Mouse (Mus musculus) embryo, embryonic 9.5 days (tissue): Measurements from ENCODE around the gene Gm21762.
"Not testable (repeated sequence)": the region's sequence is repeated elsewhere in the genome, so short reads cannot be mapped to it uniquely, and the experiment has no call there.

Experiments
- DNase-seq: peaks from one replicate; pipeline ENCODE4 v3.0.0-alpha.2; 2017; ENCODE audit errors: extremely low spot score

Gm21762 gene

DNA sequence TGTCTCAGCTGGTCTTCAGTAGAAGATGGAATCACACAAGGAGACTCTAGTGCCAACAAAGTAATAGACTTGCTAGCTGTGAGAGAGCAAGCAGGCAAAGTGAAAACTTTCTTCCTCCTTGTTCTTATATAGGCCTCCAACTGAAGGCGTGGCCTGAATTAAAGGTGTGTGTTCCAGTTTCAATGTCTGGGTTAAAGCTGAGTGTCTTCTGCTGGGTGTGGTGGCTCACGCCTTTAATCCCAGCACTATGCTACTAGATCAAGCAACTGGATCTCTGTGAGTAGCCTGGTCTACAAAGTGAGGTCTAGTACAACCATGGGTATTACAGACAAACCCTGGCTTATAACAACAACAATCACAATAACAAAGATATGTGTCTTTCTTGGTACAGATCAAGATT, at the start of gene Gm21762:
TSS of gene Gm21762 (minus strand) at position 101 of the 400 bp plus-strand sequence.
- not testable (repeated sequence) for DNase-seq

DNA sequence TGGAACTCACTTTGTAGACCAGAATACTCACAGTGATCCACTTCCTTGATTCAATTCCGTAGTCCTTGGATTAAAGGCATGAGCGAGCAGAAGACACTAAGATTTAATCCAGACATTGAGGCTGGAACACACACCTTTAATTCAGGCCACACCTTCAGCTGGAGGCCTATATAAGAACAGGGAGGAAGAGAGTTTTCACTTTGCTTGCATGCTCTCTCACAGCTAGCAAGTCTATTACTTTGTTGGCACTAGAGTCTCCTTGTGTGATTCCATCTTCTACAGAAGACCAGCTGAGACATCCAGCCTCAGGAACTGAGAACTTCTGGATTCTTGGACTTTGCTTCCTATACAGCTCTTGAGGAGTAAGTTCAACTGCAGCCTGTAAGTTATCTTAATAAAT, 47.1 kb upstream of the Gm21762 start, which contains the start of gene AF067061:
TSS of gene AF067061 (plus strand) at position 245 of the 400 bp plus-strand sequence.
- not testable (repeated sequence) for DNase-seq

DNA sequence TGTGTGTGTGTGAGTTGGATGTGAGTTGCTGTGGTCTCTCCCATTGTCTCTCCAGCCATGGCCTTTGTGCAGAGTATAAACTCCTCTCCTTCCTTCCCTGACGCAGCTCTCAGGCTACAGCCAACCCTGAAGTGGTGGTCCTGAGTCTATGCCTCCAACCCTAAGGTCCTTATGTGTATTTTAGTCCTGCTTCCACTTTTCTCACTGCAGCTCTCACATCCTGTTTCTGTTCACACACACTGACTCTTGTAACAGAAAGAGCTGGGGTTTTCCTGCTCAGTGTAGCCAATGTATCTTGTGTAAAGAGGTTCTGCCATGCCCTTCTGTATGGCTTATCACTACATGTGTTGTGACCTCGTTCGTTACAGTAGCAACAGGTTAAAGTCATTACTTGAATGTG, 44.0 kb upstream of the Gm21762 start:
- not testable (repeated sequence) for DNase-seq

DNA sequence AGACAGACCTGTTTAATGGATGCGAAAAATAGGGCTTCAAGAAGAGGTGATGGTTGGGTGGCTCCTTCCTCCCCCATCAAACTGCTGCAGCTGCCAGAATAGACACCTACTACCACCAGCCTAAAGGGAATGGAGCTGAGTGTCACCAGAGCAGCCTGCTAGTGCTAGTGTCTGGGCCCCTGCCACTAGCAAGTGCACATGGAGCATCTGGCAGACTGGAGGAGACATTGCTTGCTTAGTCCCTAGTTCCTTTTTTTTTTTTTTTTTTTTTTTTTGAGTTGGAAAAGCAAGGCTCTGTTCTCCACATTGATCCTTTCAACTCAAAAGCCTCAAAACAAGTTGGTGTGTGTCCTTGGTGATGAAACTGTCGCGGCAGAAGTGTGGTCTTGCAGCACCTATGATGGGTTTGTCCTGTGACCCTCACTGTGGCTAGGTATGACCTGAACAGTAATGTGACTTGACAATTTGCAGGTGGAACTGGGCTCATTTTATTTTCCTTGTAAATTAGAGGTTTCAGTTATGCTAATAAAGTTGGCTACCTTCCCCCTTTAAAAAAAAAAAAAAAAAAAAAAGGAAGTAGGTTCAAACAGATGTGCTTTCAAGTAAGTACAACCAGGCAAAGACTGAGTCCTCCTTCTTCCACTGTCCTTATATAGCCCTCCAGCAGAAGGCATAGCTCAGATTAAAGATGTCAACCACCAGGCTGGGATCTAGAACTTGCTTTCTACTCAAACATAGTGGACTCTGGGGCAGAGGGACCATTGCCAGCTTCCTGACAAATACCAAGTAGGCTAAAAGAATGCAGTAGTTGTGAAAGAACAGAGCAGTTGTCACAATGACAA, 43.3 kb upstream of the Gm21762 start:
- not testable (repeated sequence) for DNase-seq

DNA sequence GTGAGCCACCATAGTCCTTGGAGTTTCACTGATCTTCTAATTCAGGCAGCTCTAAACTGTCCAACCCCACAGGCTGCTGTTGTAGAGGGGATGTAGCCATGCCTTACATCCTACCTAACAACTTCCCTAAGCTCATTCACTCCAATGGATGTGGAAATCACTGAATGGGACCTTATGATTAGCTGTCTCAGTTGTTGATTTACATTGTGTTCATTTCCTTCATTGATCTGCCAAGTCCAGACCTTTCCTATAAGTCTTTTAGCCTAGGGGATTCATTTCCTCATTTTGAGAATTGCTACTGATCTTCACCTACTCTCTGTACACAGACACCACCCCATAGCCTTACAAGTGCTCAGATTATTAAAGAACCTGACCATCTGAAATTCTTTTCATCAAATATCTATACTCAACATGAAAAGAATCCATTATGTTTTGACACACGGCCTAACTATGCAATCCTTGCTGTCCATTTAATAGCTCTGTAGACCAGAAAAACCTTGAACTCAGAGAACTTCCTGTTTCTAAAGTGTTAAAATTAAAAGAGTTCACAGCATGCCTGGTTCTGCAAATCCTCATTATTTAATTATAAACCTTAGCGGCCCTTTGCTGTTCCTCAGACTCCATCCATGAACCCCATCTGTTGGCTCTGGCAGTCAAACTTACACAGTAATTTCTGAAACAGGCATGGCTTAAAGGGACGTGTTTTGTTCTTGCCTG, 35.6 kb upstream of the Gm21762 start:
- DNase-seq, result not testable (repeated sequence)

DNA sequence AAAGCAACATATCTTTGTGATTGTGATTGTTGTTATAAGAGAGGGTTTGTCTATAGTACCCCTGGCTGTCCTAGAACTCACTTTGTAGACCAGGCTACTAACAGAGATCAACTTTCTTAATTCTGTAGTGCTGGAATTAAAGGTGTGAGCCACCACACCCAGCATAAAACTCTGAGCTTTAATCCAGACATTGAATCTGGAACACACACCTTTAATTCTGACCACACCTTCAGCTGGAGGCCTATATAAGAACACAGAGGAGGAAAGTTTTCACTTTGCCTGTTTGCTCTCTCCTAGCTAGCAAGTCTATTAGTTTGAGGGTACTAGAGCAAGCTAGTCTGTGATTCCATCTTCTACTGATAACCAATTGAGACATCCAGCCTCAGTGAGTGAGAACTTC, 23.1 kb upstream of the Gm21762 start, which contains the start of gene Gm21731:
TSS of gene Gm21731 (plus strand) at position 301 of the 400 bp plus-strand sequence.
- DNase-seq, result not testable (repeated sequence)

DNA sequence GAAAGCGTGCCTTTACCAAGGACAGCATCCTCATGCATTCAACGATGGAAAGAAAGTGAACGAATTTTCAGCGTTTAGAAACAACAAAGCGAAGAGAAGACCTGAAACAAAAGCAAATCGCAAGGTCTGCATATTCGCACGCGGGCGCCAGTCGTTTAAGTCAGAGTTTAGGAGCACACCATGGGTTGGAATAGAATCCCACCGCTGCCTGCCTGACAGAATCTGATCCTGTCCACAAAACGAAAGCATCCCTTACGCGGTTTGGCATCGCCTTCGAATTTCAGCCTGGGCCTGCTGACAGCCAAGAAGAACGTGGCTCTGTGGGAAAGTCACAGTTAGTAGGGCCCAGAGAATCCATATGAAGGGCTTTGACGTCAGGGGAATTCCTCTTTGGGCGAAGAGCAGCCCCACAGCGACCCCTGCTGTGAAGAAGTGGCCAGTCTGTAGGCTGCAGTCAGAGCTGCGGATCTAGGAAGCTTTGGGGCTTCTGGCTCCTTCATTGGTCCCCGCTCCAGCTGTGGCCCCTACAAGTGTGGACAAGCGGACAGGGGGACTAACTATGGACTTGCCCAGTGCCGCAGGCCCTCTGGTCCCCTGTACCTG, 16.8 kb upstream of the Gm21762 start:
- DNase-seq, result not testable (repeated sequence)

DNA sequence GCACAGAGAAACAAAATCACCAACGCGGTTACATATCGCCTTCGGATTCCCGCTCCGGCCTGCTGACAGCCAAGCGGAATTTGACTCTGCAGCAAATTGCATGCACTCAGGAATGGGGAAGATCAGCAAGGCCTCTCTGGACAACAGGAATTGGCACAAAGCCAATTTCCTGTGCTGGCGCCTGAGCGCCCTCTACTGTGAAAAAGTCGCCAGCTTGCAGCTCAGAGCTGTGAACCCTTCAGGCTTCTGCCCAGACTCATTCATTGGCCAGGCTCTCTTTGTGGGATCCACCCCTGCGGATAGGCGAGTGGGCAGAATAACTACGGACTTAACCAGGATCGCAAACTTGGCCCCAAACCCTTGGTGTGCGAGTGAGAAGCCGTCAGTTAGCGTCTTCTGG, 16.1 kb upstream of the Gm21762 start:
- not testable (repeated sequence) for DNase-seq

DNA sequence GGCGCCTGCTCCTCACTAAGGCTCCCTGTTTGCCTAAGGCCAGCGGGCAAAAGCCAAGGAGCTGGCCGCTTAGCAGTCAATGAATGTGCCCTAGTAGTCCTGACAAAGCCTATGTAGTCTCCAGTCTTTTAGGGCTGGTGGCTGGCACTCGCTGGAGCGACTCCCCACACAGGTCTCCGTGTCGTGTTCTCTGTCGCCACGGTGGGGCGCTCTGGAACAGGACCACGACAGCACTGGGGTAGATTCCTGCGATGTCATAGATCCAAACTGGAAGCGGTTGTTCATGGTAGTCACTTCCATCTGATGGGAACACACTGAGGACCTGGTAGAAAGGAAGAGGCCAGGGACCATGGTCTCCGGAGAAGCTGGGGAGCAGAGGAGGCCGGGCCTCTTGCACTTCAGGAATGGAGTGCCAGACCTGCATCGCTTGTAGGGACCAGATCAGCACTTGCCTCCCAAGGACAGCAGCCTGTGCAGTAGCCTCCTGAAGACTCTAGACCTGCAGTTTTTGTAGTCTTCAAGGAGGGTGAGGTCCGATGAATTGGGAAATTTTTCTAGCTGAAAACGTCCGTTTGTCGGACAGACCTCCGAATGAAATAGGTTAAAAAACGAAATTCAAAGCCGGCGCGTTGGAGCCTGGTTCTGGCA, 7.4 kb upstream of the Gm21762 start:
- not testable (repeated sequence) for DNase-seq

DNA sequence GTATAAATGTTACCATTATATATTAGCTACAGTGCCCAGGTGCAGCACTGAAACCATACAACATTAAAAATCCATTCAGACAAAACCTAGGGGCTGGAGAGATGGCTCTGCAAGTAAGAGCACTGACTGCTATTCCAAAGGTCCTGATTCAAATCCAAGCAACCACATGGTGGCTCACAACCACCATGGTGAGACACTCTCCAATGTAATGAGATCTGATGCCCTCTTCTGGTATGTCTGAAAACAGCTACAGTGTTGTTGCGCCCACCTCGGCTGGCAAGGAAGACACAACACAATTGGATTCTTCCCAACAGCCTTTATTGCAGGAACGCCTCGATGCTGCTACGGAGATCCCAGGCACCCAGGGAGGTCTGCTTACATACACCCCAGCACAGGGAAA, 5.2 kb upstream of the Gm21762 start:
- DNase-seq, result not testable (repeated sequence)

DNA sequence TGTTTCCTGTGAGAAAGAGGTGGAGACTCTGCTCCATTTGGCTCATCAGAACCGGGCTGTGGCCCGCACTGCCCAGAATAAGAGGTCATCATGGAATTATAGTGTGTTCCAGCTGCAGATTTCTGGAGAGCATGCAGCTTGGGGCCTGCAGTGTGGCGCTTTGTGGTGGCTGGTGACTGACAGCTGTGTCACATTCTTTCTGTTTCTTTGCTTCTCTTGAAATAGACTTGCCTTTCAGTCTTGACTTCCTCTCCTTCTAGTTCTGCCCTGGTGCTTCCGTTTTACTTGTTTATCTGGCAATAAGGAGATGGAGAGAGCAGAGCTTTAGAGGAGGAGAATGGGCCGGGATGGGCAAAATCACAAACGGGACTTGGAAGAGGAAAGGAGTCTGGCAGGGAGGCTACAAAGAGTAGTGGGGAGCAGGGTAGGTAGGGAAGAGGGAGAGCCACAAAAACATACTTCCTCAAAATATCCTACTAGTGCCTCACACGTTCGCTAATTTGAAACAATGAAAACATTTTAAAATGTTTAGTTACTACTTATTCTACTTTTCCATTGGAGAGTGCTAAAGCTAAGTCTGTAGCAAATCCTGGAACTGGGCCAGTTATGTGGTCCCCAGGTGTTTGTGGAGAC, 19.4 kb downstream of the Gm21762 start:
- DNase-seq, result not testable (repeated sequence)

DNA sequence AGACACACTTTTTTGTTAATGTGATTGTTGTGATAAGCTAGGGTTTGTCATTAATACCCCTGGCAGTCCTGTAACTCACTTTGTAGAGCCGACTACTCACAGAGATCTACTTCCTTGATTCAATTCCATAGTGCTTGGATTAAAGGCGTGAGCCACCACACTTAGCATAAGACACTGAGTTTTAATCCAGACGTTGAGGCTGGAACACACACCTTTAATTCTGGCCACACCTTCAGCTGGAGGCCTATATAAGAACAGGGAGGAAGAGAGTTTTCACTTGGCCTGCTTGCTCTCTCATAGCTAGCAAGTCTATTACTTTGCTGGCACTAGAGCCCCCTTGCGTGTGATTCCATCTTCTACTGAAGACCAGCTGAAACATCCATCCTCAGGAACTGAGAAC, 43.6 kb downstream of the Gm21762 start, which contains the start of gene Gm21818:
TSS of gene Gm21818 (plus strand) at position 301 of the 400 bp plus-strand sequence.
- not testable (repeated sequence) for DNase-seq

DNA sequence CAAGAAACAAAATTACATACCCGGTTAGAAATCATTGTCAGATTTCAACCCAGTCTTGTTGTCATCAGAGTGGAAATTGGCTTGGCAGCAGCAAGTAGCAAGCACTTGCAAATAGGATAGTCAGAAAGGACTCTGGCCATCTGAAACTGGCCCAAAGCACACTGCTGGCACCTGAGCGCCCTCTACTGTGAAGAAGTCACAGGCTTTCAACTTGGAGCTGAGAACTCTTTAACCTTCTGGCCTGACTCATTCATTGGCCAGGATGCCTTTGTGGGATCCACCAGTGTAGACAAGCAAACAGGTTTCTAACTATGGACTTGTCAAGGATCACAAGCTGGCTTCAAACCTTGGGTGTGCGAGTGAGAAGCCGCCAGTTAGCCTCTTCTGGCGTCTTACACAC, 47.4 kb downstream of the Gm21762 start:
- DNase-seq, result not testable (repeated sequence)
